Mouse (Mus musculus): ENCODE data around the gene Tnfrsf19.

Gene Tnfrsf19

GRCm38 (mm10) chr14:61046091-61046681 lies at the start of gene Tnfrsf19:
Tnfrsf19 (minus strand) TSS chr14:61046490.
- peak; percentile 81 to 83 for DNase-seq (ENCODE audit: low spot score in 2 of 2)

- DNase-seq (ENCODE audit: low spot score in 2 of 2): peak in 1 of 2 experiments; percentile 27
Observed at GRCm38 (mm10) chr14:61092073-61092472, 45.8 kb upstream of the Tnfrsf19 start.

GRCm38 (mm10) chr14:61090955-61091354 lies 44.7 kb upstream of the Tnfrsf19 start:
- DNase-seq (ENCODE audit: low spot score in 2 of 2): no peak

DNA sequence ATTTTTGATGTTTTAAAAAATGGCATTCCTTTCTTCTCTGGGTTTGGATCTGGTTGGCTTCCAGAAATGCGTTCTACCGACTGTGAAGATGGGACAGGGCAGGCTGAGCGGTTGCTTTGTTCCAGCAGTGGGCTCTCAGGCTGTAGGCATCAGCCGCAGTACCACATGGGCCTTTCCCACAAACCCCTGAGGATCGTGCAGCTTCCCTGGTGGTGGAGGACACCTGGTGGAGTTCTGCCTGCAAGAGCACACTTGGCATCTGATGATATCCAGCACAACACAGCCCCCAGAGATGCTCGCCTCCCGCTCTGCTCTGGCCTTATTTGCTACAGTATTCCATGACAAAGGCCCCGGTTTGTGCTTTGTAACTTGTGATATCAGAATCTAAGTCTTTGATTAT lies 41.9 kb upstream of the Tnfrsf19 start:
- no peak for DNase-seq (ENCODE audit: low spot score in 2 of 2)

DNA sequence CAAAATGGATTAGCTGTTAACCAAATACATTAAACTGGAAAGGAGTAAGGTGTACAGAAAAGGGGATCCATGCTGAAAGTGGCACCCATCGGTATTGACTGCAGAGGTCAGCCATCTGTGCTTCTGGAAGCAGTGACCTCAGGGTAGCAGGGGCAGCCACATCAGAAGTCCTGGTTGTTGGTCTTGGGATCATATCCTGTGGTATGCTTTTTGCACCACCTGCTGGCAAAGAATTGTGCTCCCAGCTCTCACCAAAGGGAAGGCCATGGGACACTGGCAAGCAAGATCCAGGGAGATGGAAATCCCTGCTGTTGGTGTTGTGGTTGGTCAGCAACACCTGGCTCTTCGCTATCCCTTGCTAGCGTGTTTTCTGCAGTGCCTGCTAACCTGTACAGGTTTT lies 39.0 kb upstream of the Tnfrsf19 start:
- peak in 1 of 2 experiments; percentile 40 for DNase-seq (ENCODE audit: low spot score in 2 of 2)

GRCm38 (mm10) chr14:61069555-61069954 lies 23.3 kb upstream of the Tnfrsf19 start:
- no peak for DNase-seq (ENCODE audit: low spot score in 2 of 2)

GRCm38 (mm10) chr14:61061729-61062128 lies 15.4 kb upstream of the Tnfrsf19 start:
- DNase-seq (ENCODE audit: low spot score in 2 of 2): no peak

GRCm38 (mm10) chr14:61059316-61059945 lies 13.1 kb upstream of the Tnfrsf19 start:
- no peak for DNase-seq (ENCODE audit: low spot score in 2 of 2)

GRCm38 (mm10) chr14:61056962-61057361 lies 10.7 kb upstream of the Tnfrsf19 start:
- no peak for DNase-seq (ENCODE audit: low spot score in 2 of 2)

- DNase-seq (ENCODE audit: low spot score in 2 of 2): no peak
Observed at GRCm38 (mm10) chr14:61056445-61056844, 10.2 kb upstream of the Tnfrsf19 start.

- no peak for DNase-seq (ENCODE audit: low spot score in 2 of 2)
Observed at GRCm38 (mm10) chr14:61055864-61056263, 9.6 kb upstream of the Tnfrsf19 start.

DNA sequence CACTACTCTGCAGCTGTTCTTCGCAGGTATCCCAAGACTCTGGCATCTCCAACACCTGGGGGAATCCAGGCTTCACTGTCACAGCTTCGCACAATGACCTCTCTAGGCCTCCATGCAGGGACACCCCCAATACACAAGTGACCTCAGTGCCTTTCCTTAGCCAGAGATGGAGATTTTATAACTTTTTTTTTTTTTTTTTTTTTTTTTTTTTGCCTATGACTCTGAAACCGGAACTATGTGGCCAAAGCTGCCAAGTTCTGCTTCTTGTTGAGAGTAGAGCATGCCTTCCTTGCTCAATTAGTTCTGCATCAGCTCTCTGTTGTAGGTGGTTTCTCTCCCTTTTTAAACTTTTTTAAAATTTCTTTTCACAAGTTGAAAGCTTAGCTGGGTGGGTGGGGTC lies 5.9 kb upstream of the Tnfrsf19 start:
- no peak for DNase-seq (ENCODE audit: low spot score in 2 of 2)

DNA sequence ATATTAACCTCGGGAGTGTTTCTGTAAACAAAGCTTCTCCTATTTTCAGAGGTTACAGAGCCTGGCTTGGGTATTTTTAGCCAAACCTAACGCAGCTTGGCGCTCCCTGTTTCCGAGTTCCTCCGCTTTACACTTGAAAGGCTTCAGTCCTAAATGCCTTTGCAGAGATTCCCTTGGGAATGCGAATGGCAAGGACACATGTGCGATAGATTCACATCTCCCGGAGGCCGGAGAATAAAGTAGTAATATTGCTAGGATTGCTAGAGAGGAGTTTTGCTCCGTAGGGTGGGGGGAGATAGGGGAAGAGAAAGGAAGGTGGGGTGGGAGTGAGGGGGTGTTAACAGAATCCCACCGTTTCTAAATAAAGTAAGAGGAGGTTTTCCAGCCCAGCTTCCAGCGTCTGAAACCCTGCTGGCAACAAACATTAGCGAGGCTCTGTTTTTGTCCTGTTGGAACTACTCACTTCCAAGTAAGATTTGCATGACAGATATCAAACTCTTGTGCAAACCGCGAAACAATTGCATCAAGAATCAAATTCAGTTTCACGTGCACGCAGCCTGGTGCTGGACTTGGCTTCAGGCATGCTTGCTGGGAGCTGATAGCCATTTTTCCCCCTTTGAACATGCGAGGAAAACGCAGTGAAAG lies 722 bp downstream of the Tnfrsf19 start:
- no peak for DNase-seq (ENCODE audit: low spot score in 2 of 2)

DNA sequence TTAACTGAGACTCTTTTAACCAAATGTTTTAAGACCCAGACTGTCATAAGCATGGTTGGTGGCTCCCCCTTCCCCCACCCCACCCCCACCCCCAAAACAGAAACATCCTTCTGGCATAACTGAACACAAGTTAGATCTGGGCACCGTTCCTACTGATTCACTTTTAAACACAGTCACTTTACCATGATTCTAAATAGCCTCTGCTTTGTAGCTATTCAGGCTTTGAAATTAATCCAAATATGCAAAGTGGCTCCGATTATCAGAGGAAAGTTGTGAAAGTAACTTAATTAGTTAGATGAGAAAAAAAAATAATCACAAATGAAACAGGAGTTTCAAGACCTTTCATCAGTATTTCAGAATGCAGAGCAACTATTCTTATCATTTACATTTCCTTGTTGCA lies 2.0 kb downstream of the Tnfrsf19 start:
- no peak for DNase-seq (ENCODE audit: low spot score in 2 of 2)

GRCm38 (mm10) chr14:61043511-61044310 lies 2.6 kb downstream of the Tnfrsf19 start:
- no peak for DNase-seq (ENCODE audit: low spot score in 2 of 2)

DNA sequence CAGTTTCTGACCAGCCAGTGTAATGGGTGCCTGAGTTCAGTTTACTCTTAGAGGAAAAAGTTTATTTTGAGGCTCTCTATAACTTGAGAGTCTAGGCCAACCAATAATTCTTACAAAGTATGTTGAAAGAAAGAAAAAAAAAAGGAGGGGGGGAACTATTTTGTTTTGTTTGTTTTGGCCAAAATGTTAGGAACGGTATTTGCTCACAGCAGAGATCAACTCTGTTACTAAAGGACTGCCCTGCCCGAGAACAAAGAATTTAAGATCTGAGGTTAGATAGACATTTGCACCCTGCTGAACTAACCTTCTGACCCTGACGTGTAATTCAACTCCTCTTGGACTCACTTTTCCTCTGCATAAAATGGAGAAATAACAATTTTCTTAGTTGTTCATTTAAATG lies 4.0 kb downstream of the Tnfrsf19 start:
- DNase-seq (ENCODE audit: low spot score in 2 of 2): no peak

DNA sequence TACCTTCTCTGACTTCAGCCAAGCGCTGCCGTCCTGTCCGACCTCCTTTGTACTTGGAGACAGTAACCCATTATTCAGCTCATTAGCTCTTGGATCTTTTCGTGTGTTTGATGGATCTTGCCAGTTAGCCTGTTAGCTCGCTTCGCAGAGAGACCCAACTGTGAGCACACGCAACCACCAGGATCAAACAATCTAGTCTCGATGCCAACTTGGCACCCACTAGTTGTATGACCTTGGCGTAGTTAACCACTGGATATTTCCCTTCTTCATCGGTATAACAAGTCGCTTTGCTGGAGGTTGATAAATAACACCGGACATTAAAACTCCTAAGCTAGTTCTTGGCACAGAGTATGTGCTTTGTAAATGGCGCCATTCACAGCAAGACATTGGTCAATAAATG lies 6.1 kb downstream of the Tnfrsf19 start:
- DNase-seq (ENCODE audit: low spot score in 2 of 2): no peak

- DNase-seq (ENCODE audit: low spot score in 2 of 2): no peak
Observed at GRCm38 (mm10) chr14:61038082-61038472, 8.2 kb downstream of the Tnfrsf19 start.

DNA sequence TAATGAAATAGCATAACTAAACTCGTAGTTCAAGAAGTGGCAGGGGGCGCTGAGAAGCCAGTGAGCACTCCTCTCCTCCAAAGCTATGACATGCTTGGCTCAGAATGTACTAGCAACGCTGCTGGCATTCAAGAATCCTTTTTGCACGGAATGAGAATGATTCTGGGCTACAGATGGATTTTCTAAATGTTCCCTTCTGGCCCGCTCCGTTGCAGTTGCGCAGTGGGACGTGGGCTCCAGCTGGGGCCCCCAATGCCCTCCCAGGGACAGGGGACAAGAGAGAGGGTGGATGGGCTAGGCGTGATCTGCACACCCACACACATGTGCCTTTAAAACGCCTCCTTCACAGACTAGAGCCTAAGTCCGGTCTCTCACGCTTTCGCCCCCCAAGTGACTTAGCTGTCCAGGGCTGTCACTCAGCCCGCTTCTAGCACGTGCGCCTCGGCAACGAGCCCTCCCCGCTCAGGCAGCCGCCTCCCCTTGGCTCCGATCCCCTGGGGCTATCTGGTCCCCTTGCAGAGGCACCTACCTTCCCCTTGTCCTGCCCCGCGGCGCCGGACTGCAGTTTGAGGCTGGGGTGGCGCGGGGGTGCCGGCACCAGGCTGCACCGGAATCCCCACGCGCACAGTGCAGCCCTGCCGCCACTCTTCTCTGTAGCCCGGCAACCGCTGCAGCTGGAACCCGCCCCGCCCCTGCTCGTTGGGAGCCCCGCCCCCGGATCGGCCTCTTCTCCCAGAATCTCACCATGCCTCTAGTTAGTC lies 8.8 kb downstream of the Tnfrsf19 start:
- DNase-seq (ENCODE audit: low spot score in 2 of 2): peak; percentile 50 to 72

- DNase-seq (ENCODE audit: low spot score in 2 of 2): no peak
Observed at GRCm38 (mm10) chr14:61030366-61030765, 15.9 kb downstream of the Tnfrsf19 start.

DNA sequence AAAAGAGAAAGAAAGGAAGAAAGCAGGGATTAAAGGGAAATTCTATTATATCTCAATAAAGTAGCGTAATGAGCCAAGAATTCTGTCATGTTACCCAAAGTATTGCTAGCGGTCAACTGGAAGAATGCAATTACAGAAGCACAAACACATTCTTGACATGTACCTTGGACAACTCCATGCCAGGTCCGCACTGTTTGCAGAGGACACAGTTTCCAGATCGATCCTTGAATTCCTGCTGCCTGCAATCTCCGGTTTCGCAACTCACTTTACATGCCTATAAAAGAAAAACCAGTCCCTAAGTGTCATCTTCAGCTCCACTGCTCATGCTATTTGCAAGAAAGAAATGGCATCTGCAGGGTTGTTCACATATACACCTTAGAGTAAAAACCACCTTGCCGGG lies 22.3 kb downstream of the Tnfrsf19 start:
- DNase-seq (ENCODE audit: low spot score in 2 of 2): no peak

DNA sequence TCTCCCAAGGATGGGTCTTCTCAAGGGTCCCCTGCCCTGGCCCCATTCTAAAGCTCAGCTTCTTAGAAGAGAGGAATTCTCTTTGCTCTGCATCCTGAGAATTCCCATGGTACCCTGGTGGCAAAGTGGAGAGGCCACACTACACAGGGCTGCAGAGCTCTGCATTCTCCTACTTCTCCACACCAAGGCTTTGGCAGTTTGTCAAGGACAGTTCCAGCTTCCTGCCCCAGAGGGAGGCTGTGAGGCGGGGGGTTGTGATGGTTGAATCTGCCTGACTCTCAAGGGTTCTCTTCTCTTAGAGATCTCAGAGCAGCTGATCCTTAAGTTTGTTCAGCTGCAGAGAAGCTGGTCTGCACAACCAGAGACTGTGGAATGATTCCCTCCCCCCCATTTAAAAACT lies 23.9 kb downstream of the Tnfrsf19 start:
- no peak for DNase-seq (ENCODE audit: low spot score in 2 of 2)

Data from frontal cortex, postnatal 10 days (tissue).